Mouse (Mus musculus): ENCODE measurements around the gene Atg4a-ps. TPM values are rescaled to one million over a fixed set of nuclear protein-coding genes. Genes with fewer than 3 reads are reported as not detected.

The Atg4a-ps gene
- polyA plus RNA-seq, 1 experiment: not detected

GRCm38 (mm10) chr3:103615621-103616020, 30.2 kb downstream of the Atg4a-ps start:
- Histone ChIP-seq H3K36me3 (replicated peaks; ENCODE audit: low read length) (no peaks in the 10 kb centered on the region), H3K9me3 (no peaks in the 10 kb centered on the region), H3K4me1 (no peaks in the 10 kb centered on the region), H3K27me3 (replicated peaks) (peaks cover 37% of the 10 kb centered on the region), H3K4me3 (replicated peaks) (no peak overlapping the region)
- no peak for TF ChIP-seq GATA1 (IDR thresholded peaks at IDR 0.05; ENCODE audit: borderline replicate concordance, low read length)
- TF ChIP-seq FLI1 (IDR thresholded peaks at IDR 0.05; ENCODE audit: low read length): no peak

- no peaks in the 10 kb centered on the region for H3K36me3 ChIP-seq (replicated peaks; ENCODE audit: low read length)
- TF ChIP-seq FLI1 (IDR thresholded peaks at IDR 0.05; ENCODE audit: low read length): no peak
- TF ChIP-seq GATA1 (IDR thresholded peaks at IDR 0.05; ENCODE audit: borderline replicate concordance, low read length): no peak
Observed at GRCm38 (mm10) chr3:103612636-103613355, 33.1 kb downstream of the Atg4a-ps start.

DNA sequence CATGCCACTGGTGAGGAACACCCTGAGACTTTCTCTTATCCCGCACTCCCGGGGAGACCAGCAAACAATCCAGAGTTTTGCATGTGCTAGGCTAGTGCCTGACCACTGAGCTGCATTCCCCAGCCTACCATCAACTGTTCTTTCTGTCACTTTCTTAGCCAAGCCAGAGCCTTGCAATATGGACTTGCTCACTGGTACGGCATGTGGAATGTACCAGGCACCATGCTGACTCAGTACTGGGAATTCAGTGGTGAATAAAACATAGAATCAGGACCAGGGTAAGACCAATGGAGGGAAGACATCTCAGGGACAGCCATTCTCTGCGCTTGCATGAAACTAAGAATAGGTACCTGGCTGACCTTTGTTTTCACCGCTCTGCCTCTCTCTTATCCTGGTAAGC, 35.6 kb downstream of the Atg4a-ps start:
- Histone ChIP-seq H3K36me3 (replicated peaks; ENCODE audit: low read length) (no peaks in the 10 kb centered on the region), H3K27me3 (replicated peaks) (peaks cover 29% of the 10 kb centered on the region), H3K4me1 (no peaks in the 10 kb centered on the region), H3K4me3 (replicated peaks) (no peak overlapping the region), H3K9me3 (no peaks in the 10 kb centered on the region)
- TF ChIP-seq GATA1 (IDR thresholded peaks at IDR 0.05; ENCODE audit: borderline replicate concordance, low read length): no peak
- no peak for TF ChIP-seq FLI1 (IDR thresholded peaks at IDR 0.05; ENCODE audit: low read length)

More at GRCm38 (mm10) chr3:103612636-103613355, 33.1 kb downstream of the Atg4a-ps start:
- Histone ChIP-seq H3K4me3 (replicated peaks) (no peak overlapping the region), H3K9me3 (no peaks in the 10 kb centered on the region), H3K4me1 (no peaks in the 10 kb centered on the region), H3K27me3 (replicated peaks) (peaks cover 36% of the 10 kb centered on the region)

GRCm38 (mm10) chr3:103606660-103607595, 38.9 kb downstream of the Atg4a-ps start:
- TF ChIP-seq FLI1 (IDR thresholded peaks at IDR 0.05; ENCODE audit: low read length) (no peak), GATA1 (IDR thresholded peaks at IDR 0.05; ENCODE audit: borderline replicate concordance, low read length) (no peak)
- peaks cover 18% of the 10 kb centered on the region for H3K27me3 ChIP-seq (replicated peaks)

DNA sequence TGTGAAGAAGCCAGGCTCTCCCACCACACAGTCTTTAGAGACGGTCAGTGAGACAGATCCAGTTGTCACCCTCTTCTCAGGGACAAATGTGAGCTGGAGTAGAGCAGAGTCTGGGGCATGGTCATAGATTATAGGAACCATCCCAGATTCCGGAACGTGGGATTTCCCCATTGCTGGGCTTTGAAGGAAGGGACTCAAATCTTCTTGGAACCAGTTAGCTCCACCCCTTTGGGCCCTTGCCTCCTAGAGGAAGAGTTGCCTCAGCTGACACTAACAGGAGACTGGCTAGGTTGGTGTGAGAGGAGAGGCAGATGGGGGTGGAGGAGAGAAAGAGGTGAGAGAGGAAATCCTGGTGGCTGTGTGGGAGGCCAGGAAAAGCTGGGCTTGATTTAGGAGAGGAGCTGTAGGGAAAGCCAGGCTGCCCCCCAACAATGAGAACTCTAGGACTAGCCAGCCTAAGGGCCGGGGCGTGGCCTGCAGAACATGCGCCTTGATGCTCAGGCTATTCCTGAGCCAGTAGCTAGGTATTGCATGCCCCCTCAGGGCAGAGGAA, 39.7 kb downstream of the Atg4a-ps start:
- no peak overlapping the region for H3K4me3 ChIP-seq (replicated peaks)
- H3K36me3 ChIP-seq (replicated peaks; ENCODE audit: low read length): no peaks in the 10 kb centered on the region
- H3K27me3 ChIP-seq (replicated peaks): peaks cover 19% of the 10 kb centered on the region
- TF ChIP-seq GATA1 (IDR thresholded peaks at IDR 0.05; ENCODE audit: borderline replicate concordance, low read length) (no peak), FLI1 (IDR thresholded peaks at IDR 0.05; ENCODE audit: low read length) (no peak)
- peaks cover 3% of the 10 kb centered on the region for H3K4me1 ChIP-seq
- H3K9me3 ChIP-seq: no peaks in the 10 kb centered on the region

More at GRCm38 (mm10) chr3:103606660-103607595, 38.9 kb downstream of the Atg4a-ps start:
- no peaks in the 10 kb centered on the region for H3K4me1 ChIP-seq
- no peak overlapping the region for H3K4me3 ChIP-seq (replicated peaks)
- H3K36me3 ChIP-seq (replicated peaks; ENCODE audit: low read length): no peaks in the 10 kb centered on the region
- H3K9me3 ChIP-seq: no peaks in the 10 kb centered on the region

GRCm38 (mm10) chr3:103601561-103601960, 44.3 kb downstream of the Atg4a-ps start:
- peaks cover 5% of the 10 kb centered on the region for H3K4me1 ChIP-seq
- H3K4me3 ChIP-seq (replicated peaks): no peak overlapping the region
- H3K9me3 ChIP-seq: no peaks in the 10 kb centered on the region
- peaks cover 37% of the 10 kb centered on the region for H3K27me3 ChIP-seq (replicated peaks)
- H3K36me3 ChIP-seq (replicated peaks; ENCODE audit: low read length): no peaks in the 10 kb centered on the region
- no peak for TF ChIP-seq FLI1 (IDR thresholded peaks at IDR 0.05; ENCODE audit: low read length)
- TF ChIP-seq GATA1 (IDR thresholded peaks at IDR 0.05; ENCODE audit: borderline replicate concordance, low read length): no peak

- Histone ChIP-seq H3K36me3 (replicated peaks; ENCODE audit: low read length) (no peaks in the 10 kb centered on the region), H3K9me3 (no peaks in the 10 kb centered on the region), H3K4me3 (replicated peaks) (peak overlapping the region; percentile 51), H3K27me3 (replicated peaks) (peaks cover 42% of the 10 kb centered on the region), H3K4me1 (peaks cover 5% of the 10 kb centered on the region)
- TF ChIP-seq GATA1 (IDR thresholded peaks at IDR 0.05; ENCODE audit: borderline replicate concordance, low read length) (no peak), FLI1 (IDR thresholded peaks at IDR 0.05; ENCODE audit: low read length) (no peak)
Observed at GRCm38 (mm10) chr3:103601011-103601410, 44.9 kb downstream of the Atg4a-ps start.

GRCm38 (mm10) chr3:103597586-103597985, 48.3 kb downstream of the Atg4a-ps start:
- H3K9me3 ChIP-seq: no peaks in the 10 kb centered on the region
- TF ChIP-seq FLI1 (IDR thresholded peaks at IDR 0.05; ENCODE audit: low read length) (no peak), GATA1 (IDR thresholded peaks at IDR 0.05; ENCODE audit: borderline replicate concordance, low read length) (no peak)

DNA sequence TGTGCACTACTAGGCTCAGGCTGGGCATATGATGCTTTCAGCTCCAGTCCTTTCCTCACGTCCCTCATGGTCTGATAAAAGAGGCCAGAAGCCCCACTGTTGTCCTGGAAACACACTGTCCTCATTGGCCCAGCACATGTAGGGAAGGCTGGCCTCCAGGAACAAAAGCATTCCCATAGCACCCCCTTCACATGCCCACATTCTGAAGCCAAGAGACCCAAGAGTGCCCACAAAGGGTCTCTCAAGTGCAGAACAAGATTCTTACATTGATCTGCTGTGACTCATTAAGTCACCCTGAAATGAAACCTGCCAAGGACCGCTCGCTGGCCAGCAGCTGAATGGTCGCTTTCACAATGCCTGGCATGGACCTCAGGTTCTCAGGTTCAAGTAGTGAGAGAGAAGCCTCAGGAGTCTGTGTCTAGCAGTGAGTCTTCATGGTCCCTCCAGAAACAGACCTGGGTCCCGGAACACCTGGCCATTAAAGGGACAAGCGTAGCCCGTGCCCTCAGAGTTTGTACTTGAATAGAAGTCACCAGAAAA, 50.5 kb downstream of the Atg4a-ps start:
- Histone ChIP-seq H3K4me1 (peaks cover 7% of the 10 kb centered on the region), H3K27me3 (replicated peaks) (peaks cover 59% of the 10 kb centered on the region), H3K36me3 (replicated peaks; ENCODE audit: low read length) (no peaks in the 10 kb centered on the region), H3K9me3 (no peaks in the 10 kb centered on the region), H3K4me3 (replicated peaks) (no peak overlapping the region)
- TF ChIP-seq GATA1 (IDR thresholded peaks at IDR 0.05; ENCODE audit: borderline replicate concordance, low read length): no peak
- TF ChIP-seq FLI1 (IDR thresholded peaks at IDR 0.05; ENCODE audit: low read length): no peak

More at GRCm38 (mm10) chr3:103597586-103597985, 48.3 kb downstream of the Atg4a-ps start:
- H3K27me3 ChIP-seq (replicated peaks): peaks cover 56% of the 10 kb centered on the region
- H3K4me3 ChIP-seq (replicated peaks): peak overlapping the region; percentile 4
- H3K4me1 ChIP-seq: peaks cover 12% of the 10 kb centered on the region
- H3K36me3 ChIP-seq (replicated peaks; ENCODE audit: low read length): no peaks in the 10 kb centered on the region

Other genes starting within 250 kb of the Atg4a-ps start
- not detected in 2 replicates for gene Syt6, start 70.8 kb downstream of the Atg4a-ps start, polyA plus RNA-seq (2012; ENCODE audit: insufficient read depth, low replicate concordance)
- 0.12 TPM in 1 of 2 replicates, not detected in the other for gene Olfml3, start 91.9 kb upstream of the Atg4a-ps start, polyA plus RNA-seq (2012; ENCODE audit: insufficient read depth, low replicate concordance)
- not detected in 2 replicates for gene Gm10964, start 93.3 kb upstream of the Atg4a-ps start, polyA plus RNA-seq (2012; ENCODE audit: insufficient read depth, low replicate concordance)
- 23.3 and 49.7 TPM in 2 replicates for gene Hipk1, start 145.5 kb upstream of the Atg4a-ps start, polyA plus RNA-seq (2012; ENCODE audit: insufficient read depth, low replicate concordance)
- gene Dclre1b, start 163.4 kb upstream of the Atg4a-ps start, polyA plus RNA-seq (2012; ENCODE audit: insufficient read depth, low replicate concordance): 3.1 and 10.5 TPM in 2 replicates
- 2.8 and 3.6 TPM in 2 replicates for gene Ap4b1, start 163.5 kb upstream of the Atg4a-ps start, polyA plus RNA-seq (2012; ENCODE audit: insufficient read depth, low replicate concordance)
- not detected in 2 replicates for gene Gm43064, start 163.5 kb upstream of the Atg4a-ps start, polyA plus RNA-seq (2012; ENCODE audit: insufficient read depth, low replicate concordance)
- not detected in 2 replicates for gene Bcl2l15, start 186.5 kb upstream of the Atg4a-ps start, polyA plus RNA-seq (2012; ENCODE audit: insufficient read depth, low replicate concordance)
- 3.6 TPM in 1 of 2 replicates, not detected in the other for gene Ptpn22, start 213.7 kb upstream of the Atg4a-ps start, polyA plus RNA-seq (2012; ENCODE audit: insufficient read depth, low replicate concordance)

All from megakaryocyte, embryonic 14.5 days (primary cell).